Mouse (Mus musculus): ENCODE measurements around the gene Vmn2r38. TPM values are rescaled to one million over a fixed set of nuclear protein-coding genes. Genes with fewer than 3 reads are reported as not detected.
"Not testable (repeated sequence)": the region's sequence is repeated elsewhere in the genome, so short reads cannot be mapped to it uniquely, and the experiment has no call there.

The Vmn2r38 gene
- polyA plus RNA-seq (2015; fragmentation: Nextera tagmentation; extraction: Ambion mirVana): not detected in 2 replicates

DNA sequence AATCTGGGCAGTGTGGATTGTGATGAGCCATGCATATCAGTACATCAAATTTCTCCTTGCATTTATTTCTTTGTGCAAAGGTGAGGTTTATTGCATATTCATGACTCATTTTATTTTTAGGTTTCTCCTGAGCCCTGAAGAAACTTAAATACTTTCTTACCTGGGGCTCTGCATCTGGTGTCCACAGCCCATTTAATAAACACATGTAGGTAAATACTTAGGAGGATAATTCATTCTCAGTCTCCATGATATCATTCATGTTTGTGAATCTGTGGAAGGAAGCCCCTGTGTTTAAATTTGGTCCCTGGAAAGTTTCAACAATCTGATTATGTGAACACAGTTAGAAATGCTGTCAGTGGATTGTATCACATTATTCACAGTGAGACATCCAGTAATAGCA lies at the start of gene Vmn2r38:
TSS of gene Vmn2r38 (minus strand) at position 101 of the 400 bp plus-strand sequence.
- H3K36me3 ChIP-seq (replicated peaks; ENCODE audit: insufficient read depth, low read length); H3K4me1 ChIP-seq (ENCODE audit: insufficient read depth); H3K27me3 ChIP-seq (ENCODE audit: insufficient read depth, low read length); ATAC-seq; H3K4me3 ChIP-seq (ENCODE audit: low read depth, low read length); H3K9ac ChIP-seq (replicated peaks); H3K4me2 ChIP-seq (ENCODE audit: low read depth, low read length); H3K27ac ChIP-seq (ENCODE audit: low read depth); H3K9me3 ChIP-seq (ENCODE audit: low read length); DNase-seq: not testable (repeated sequence)

DNA sequence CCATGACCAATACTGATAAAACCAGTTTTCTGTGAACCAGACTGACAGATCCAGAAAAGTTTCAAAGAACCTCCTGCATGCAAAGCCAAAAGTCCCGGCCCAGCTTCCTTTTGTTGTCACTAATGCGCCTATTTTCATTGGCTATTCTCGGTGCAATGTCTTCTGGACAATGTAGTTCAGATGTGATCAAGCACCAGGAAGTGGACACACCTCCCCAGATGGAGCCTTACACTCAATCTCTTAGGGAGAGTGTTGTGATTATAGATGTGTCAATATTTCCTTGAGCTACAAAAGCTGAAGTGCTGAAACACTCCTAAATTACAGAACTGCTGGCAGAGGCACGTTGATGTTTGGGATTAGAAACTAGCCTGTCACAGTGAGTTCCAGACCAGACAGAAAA lies 32.3 kb downstream of the Vmn2r38 start:
- WGBS (ENCODE audit: insufficient replicate concordance): 73% methylated on average over 4 of the region's 4 CpGs
- ATAC-seq; H3K27ac ChIP-seq (ENCODE audit: low read depth): not testable (repeated sequence)

DNA sequence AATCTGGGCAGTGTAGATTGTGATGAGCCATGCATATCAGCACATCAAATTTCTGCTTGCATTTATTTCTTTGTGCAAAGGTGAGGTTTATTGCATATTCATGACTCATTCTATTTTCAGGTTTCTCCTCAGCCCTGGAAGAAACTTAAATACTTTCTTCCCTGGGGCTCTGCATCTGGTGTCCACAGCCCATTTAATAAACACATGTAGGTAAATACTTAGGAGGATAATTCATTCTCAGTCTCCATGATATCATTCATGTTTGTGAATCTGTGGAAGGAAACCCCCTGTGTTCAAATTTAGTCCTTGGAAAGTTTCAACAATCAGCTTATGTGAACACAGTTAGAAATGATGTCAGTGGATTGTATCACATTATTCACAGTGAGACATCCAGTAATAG lies 67.0 kb downstream of the Vmn2r38 start, which contains the start of gene Vmn2r39:
TSS of gene Vmn2r39 (minus strand) at position 101 of the 400 bp plus-strand sequence.
- H3K36me3 ChIP-seq (replicated peaks; ENCODE audit: insufficient read depth, low read length); H3K4me2 ChIP-seq (ENCODE audit: low read depth, low read length); ATAC-seq; H3K27ac ChIP-seq (ENCODE audit: low read depth); H3K9ac ChIP-seq (replicated peaks); DNase-seq; H3K9me3 ChIP-seq (ENCODE audit: low read length); H3K4me3 ChIP-seq (ENCODE audit: low read depth, low read length); H3K27me3 ChIP-seq (ENCODE audit: insufficient read depth, low read length); H3K4me1 ChIP-seq (ENCODE audit: insufficient read depth): not testable (repeated sequence)

More for the DNA sequence above, 32.3 kb downstream of the Vmn2r38 start:
- not testable (repeated sequence) for H3K9me3 ChIP-seq (ENCODE audit: low read length); H3K36me3 ChIP-seq (replicated peaks; ENCODE audit: insufficient read depth, low read length); H3K9ac ChIP-seq (replicated peaks); DNase-seq; H3K4me3 ChIP-seq (ENCODE audit: low read depth, low read length); H3K27me3 ChIP-seq (ENCODE audit: insufficient read depth, low read length); H3K4me1 ChIP-seq (ENCODE audit: insufficient read depth); H3K4me2 ChIP-seq (ENCODE audit: low read depth, low read length)

Other genes starting within 250 kb of the Vmn2r38 start
- not detected in 2 replicates for gene Vmn2r40, start 166.4 kb downstream of the Vmn2r38 start, polyA plus RNA-seq (2015; fragmentation: Nextera tagmentation; extraction: Ambion mirVana)
- not detected in 2 replicates for gene Vmn2r39, start 67.1 kb downstream of the Vmn2r38 start, polyA plus RNA-seq (2015; fragmentation: Nextera tagmentation; extraction: Ambion mirVana)
- gene Vmn2r37, start 125.8 kb upstream of the Vmn2r38 start, polyA plus RNA-seq (2015; fragmentation: Nextera tagmentation; extraction: Ambion mirVana): not detected in 2 replicates